Mouse (Mus musculus): Measurements from ENCODE around the gene Vmn2r-ps159. TPM values are rescaled to one million over a fixed set of nuclear protein-coding genes. Genes with fewer than 3 reads are reported as not detected.
"Not testable (repeated sequence)": the region's sequence is repeated elsewhere in the genome, so short reads cannot be mapped to it uniquely, and the experiment has no call there.

Vmn2r-ps159 gene
- not detected in 2 replicates for polyA plus RNA-seq (2011; ENCODE audit: insufficient read depth, insufficient read length, low read depth, missing spikeins)

GRCm38 (mm10) chr4:156330803-156331202 is at the start of gene Vmn2r-ps159:
TSS of gene Vmn2r-ps159 (plus strand) at chr4:156331103.
- H3K4me1 ChIP-seq (ENCODE audit: control insufficient read depth, insufficient read depth, low read length); H3K36me3 ChIP-seq (ENCODE audit: control insufficient read depth, insufficient read depth, low read length, poor library complexity, severe bottlenecking); H3K27me3 ChIP-seq (ENCODE audit: control insufficient read depth, insufficient read depth, low read length, poor library complexity, severe bottlenecking); H3K9ac ChIP-seq (ENCODE audit: low read depth, poor library complexity, severe bottlenecking); H3K27ac ChIP-seq (ENCODE audit: insufficient read depth, low read length); H3K4me3 ChIP-seq (ENCODE audit: low read depth, low read length): not testable (repeated sequence)
- H3K9me3 ChIP-seq (replicated peaks; ENCODE audit: control insufficient read depth, insufficient read depth, low read length, poor library complexity, severe bottlenecking): peaks cover 19% of the 10 kb centered on the region

- not testable (repeated sequence) for H3K27ac ChIP-seq (ENCODE audit: insufficient read depth, low read length); H3K9ac ChIP-seq (ENCODE audit: low read depth, poor library complexity, severe bottlenecking); H3K27me3 ChIP-seq (ENCODE audit: control insufficient read depth, insufficient read depth, low read length, poor library complexity, severe bottlenecking); H3K36me3 ChIP-seq (ENCODE audit: control insufficient read depth, insufficient read depth, low read length, poor library complexity, severe bottlenecking); H3K4me1 ChIP-seq (ENCODE audit: control insufficient read depth, insufficient read depth, low read length); H3K4me3 ChIP-seq (ENCODE audit: low read depth, low read length)
- peaks cover 15% of the 10 kb centered on the region for H3K9me3 ChIP-seq (replicated peaks; ENCODE audit: control insufficient read depth, insufficient read depth, low read length, poor library complexity, severe bottlenecking)
Observed at GRCm38 (mm10) chr4:156341601-156342504, 10.9 kb downstream of the Vmn2r-ps159 start.

DNA sequence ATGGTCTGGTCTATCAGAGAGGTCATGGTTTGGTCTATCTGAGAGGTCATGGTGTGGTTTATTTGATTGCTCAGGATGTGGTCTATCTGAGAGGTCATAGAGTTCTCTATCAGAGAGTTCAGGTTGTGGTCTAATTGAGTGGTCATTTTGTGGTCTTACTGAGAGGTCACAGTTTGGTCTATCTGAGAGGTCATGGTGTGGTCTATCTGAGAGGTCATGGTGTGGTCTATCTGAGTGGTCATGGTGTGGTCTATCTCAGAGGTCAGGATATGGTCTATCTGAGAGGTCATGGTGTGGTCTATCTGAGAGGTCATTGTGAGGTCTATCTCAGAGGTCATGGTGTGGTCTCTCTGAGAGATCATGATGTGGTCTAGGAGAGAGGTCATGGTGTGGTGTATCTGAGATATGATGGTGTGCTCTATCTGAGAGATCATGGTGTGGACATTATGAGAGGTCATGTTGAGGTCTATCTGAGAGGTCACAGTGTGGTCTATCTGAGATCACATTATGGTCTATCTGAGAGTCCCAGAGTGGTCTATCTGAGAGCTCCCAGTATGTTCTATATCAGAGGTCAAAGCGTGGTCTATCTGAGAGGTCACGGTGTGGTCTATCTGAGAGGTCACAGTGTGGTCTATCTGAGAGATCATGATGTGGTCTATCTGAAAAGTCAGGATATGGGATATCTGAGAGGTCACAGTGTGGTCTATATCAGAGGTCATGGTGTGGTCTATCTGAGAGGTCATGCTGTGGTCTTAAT is 11.8 kb downstream of the Vmn2r-ps159 start:
- no peaks in the 10 kb centered on the region for H3K36me3 ChIP-seq (ENCODE audit: control insufficient read depth, insufficient read depth, low read length, poor library complexity, severe bottlenecking)
- H3K9ac ChIP-seq (ENCODE audit: low read depth, poor library complexity, severe bottlenecking): no peak overlapping the region
- H3K4me3 ChIP-seq (ENCODE audit: low read depth, low read length): no peak overlapping the region
- H3K9me3 ChIP-seq (replicated peaks; ENCODE audit: control insufficient read depth, insufficient read depth, low read length, poor library complexity, severe bottlenecking): peaks cover 15% of the 10 kb centered on the region
- no peak for TF ChIP-seq CTCF (IDR thresholded peaks at IDR 0.05; ENCODE audit: low read depth, low read length)
- no peak for TF ChIP-seq POLR2A (IDR thresholded peaks at IDR 0.05; ENCODE audit: insufficient read depth, low read length)
- TF ChIP-seq EP300 (IDR thresholded peaks at IDR 0.05; ENCODE audit: insufficient read depth, low read depth, low read length): no peak
- H3K4me1 ChIP-seq (ENCODE audit: control insufficient read depth, insufficient read depth, low read length): no peaks in the 10 kb centered on the region
- H3K27me3 ChIP-seq (ENCODE audit: control insufficient read depth, insufficient read depth, low read length, poor library complexity, severe bottlenecking): no peaks in the 10 kb centered on the region
- no peak overlapping the region for H3K27ac ChIP-seq (ENCODE audit: insufficient read depth, low read length)

GRCm38 (mm10) chr4:156343332-156343731 is 12.4 kb downstream of the Vmn2r-ps159 start:
- Histone ChIP-seq H3K36me3 (ENCODE audit: control insufficient read depth, insufficient read depth, low read length, poor library complexity, severe bottlenecking) (no peaks in the 10 kb centered on the region), H3K27me3 (ENCODE audit: control insufficient read depth, insufficient read depth, low read length, poor library complexity, severe bottlenecking) (no peaks in the 10 kb centered on the region), H3K4me3 (ENCODE audit: low read depth, low read length) (no peak overlapping the region), H3K4me1 (ENCODE audit: control insufficient read depth, insufficient read depth, low read length) (no peaks in the 10 kb centered on the region), H3K9ac (ENCODE audit: low read depth, poor library complexity, severe bottlenecking) (no peak overlapping the region), H3K9me3 (replicated peaks; ENCODE audit: control insufficient read depth, insufficient read depth, low read length, poor library complexity, severe bottlenecking) (peaks cover 15% of the 10 kb centered on the region), H3K27ac (ENCODE audit: insufficient read depth, low read length) (no peak overlapping the region)
- no peak for TF ChIP-seq EP300 (IDR thresholded peaks at IDR 0.05; ENCODE audit: insufficient read depth, low read depth, low read length)

DNA sequence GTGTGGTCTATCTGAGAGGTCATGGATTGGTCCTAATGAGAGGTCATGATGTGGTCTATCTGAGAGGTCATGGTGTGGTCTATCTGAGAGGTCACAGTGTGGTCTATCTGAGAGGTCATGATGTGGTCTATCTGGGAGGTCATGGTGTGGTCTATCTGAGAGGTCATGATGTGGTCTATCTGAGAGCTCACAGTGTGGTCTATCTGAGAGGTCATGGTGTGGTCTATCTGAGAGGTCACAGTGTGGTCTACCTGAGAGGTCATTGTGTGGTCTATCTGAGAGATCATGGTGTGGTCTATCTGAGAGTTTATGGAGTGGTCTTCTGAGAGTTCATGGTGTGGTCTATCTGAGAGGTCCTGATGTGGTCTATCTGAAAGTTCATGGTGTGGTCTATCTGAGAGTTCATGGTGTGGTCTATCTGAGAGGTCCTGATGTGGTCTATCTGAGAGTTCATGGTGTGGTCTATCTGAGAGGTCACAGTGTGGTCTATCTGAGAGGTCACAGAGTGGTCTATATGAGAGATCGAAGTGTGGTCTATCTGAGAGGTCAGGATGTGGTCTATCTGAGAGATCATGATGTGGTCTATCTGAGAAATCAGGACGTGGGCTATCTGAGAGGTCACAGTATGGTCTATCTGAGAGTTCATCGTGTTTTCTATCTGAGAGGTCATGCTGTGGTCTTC is 26.0 kb downstream of the Vmn2r-ps159 start:
- H3K4me1 ChIP-seq (ENCODE audit: control insufficient read depth, insufficient read depth, low read length); H3K27me3 ChIP-seq (ENCODE audit: control insufficient read depth, insufficient read depth, low read length, poor library complexity, severe bottlenecking): not testable (repeated sequence)

More for the DNA sequence above, 26.0 kb downstream of the Vmn2r-ps159 start:
- H3K36me3 ChIP-seq (ENCODE audit: control insufficient read depth, insufficient read depth, low read length, poor library complexity, severe bottlenecking); H3K9ac ChIP-seq (ENCODE audit: low read depth, poor library complexity, severe bottlenecking); H3K4me3 ChIP-seq (ENCODE audit: low read depth, low read length); H3K9me3 ChIP-seq (replicated peaks; ENCODE audit: control insufficient read depth, insufficient read depth, low read length, poor library complexity, severe bottlenecking); H3K27ac ChIP-seq (ENCODE audit: insufficient read depth, low read length): not testable (repeated sequence)

Other genes with a start within 250 kb of the Vmn2r-ps159 start
- gene 9430015G10Rik, start 221.1 kb upstream of the Vmn2r-ps159 start, polyA plus RNA-seq (2011; ENCODE audit: insufficient read depth, insufficient read length, low read depth, missing spikeins): 39.7 and 47.7 TPM in 2 replicates
- gene Rnf223, start 200.6 kb upstream of the Vmn2r-ps159 start, polyA plus RNA-seq (2011; ENCODE audit: insufficient read depth, insufficient read length, low read depth, missing spikeins): 0.27 TPM in 1 of 2 replicates, not detected in the other
- 156 and 159 TPM in 2 replicates for gene Agrn, start 133.6 kb upstream of the Vmn2r-ps159 start, polyA plus RNA-seq (2011; ENCODE audit: insufficient read depth, insufficient read length, low read depth, missing spikeins)
- gene Isg15, start 130.3 kb upstream of the Vmn2r-ps159 start, polyA plus RNA-seq (2011; ENCODE audit: insufficient read depth, insufficient read length, low read depth, missing spikeins): 8.4 and 10.7 TPM in 2 replicates
- gene AW011738, start 127.8 kb upstream of the Vmn2r-ps159 start, polyA plus RNA-seq (2011; ENCODE audit: insufficient read depth, insufficient read length, low read depth, missing spikeins): 0.54 and 0.59 TPM in 2 replicates
- gene Perm1, start 115.2 kb upstream of the Vmn2r-ps159 start, polyA plus RNA-seq (2011; ENCODE audit: insufficient read depth, insufficient read length, low read depth, missing spikeins): not detected in 2 replicates
- gene Plekhn1, start 96.2 kb upstream of the Vmn2r-ps159 start, polyA plus RNA-seq (2011; ENCODE audit: insufficient read depth, insufficient read length, low read depth, missing spikeins): 19.1 and 21.2 TPM in 2 replicates
- 138 and 149 TPM in 2 replicates for gene Noc2l, start 95.1 kb upstream of the Vmn2r-ps159 start, polyA plus RNA-seq (2011; ENCODE audit: insufficient read depth, insufficient read length, low read depth, missing spikeins)
- gene Samd11, start 75.4 kb upstream of the Vmn2r-ps159 start, polyA plus RNA-seq (2011; ENCODE audit: insufficient read depth, insufficient read length, low read depth, missing spikeins): not detected in 2 replicates